Mouse (Mus musculus) heart, postnatal 36 days (tissue): ENCODE data around the gene Ccr8. TPM values are rescaled to one million over a fixed set of nuclear protein-coding genes. Genes with fewer than 3 reads are reported as not detected.
A peak's percentile ranks its signal among the peaks of the same experiment; 100 is the strongest.

ENCODE experiments used
- DNase-seq, 2 experiments: peaks; one replicate each; pipeline ENCODE4 v3.0.0; 2021 to 2022
- intact Hi-C: fragments of 180-260 bp; cut with DNase I; formaldehyde crosslinking; loops from one replicate; pipeline ENCODE4 v1.15.1; 2025
- total RNA-seq, 2 experiments: library from RNA; stranded (reverse); gene quantifications; 2 replicates each; pipeline ENCODE4 v1.2.3; 2021

Ccr8 gene
- not detected for total RNA-seq

DNA sequence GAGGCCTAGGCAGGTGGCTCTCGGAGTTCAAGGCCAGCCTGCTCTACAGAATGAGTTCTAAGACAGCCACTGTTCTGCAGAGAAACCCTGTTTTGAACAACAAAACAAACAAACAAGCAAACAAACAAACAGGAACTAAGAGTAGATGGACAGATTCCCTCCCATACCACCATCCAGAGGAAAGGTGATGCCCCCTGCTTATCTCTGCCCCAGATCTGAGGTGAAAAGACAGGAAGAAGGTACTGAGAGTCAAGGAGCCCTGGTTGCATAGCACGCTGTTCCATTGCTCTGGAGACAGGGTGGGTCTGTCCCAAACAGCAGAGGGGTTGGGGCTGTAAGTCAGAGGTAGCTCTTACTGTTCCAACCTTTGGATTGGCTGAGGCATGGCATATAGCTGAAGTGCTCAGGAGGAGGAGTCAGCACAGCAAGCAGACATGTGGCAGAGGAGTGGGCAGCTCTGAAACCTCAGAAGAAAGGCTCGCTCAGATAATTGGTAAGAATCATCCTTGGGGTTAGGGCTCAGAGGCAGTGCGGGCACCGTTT is at the start of gene Ccr8:
Gene Ccr8 (plus strand): TSS at position 419 of the 543 bp plus-strand sequence.
- no peak for DNase-seq
- intact Hi-C loops = no loop called here

DNA sequence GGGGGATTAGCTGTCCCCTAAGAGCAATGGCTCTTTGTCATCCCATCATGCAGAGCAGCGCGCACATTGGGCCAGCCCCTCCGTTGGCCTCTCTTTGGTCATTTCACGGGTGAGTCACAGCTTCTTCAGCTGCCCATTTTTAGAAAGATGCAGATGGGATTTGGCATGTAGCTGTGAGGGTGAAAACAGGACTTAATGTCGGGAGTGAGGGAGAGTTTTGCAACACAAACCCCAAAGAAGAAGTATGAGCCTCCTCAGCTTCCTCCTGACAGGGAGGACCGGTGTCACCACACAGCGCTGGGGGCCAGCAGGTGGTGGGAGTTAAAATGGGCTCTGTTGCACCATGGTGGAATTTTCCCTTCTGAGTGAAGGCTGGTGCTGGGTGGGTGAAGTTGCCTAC is 48.8 kb upstream of the Ccr8 start:
- intact Hi-C loops = no loop called here
- DNase-seq = no peak

DNA sequence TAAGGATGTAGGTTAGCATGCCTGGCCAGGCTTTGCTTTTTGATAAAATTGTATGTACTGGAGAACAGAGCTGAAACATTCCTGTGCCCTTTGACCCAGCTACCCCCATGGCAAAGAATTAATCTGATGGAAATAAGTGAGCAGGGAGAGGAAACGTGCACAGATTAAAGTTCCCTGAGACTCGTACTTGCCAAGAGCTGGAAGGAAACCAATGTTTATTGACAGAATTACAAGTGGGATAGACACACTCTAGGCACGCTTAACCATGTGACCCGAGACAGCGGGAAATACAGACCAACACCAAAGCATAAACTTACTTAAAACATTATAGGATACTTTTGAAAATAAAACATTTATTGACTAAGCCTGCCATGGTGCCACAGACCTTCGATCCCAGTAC is 43.4 kb upstream of the Ccr8 start:
- intact Hi-C loops = no loop called here
- DNase-seq = no peak

GRCm38 (mm10) chr9:120049407-120049806 is 42.5 kb upstream of the Ccr8 start:
- intact Hi-C loops = no loop called here
- no peak for DNase-seq

GRCm38 (mm10) chr9:120054545-120055277 is 37.2 kb upstream of the Ccr8 start:
- intact Hi-C loops = no loop called here
- no peak for DNase-seq

GRCm38 (mm10) chr9:120056201-120056600 is 35.7 kb upstream of the Ccr8 start:
- DNase-seq = no peak
- intact Hi-C loops = no loop called here

DNA sequence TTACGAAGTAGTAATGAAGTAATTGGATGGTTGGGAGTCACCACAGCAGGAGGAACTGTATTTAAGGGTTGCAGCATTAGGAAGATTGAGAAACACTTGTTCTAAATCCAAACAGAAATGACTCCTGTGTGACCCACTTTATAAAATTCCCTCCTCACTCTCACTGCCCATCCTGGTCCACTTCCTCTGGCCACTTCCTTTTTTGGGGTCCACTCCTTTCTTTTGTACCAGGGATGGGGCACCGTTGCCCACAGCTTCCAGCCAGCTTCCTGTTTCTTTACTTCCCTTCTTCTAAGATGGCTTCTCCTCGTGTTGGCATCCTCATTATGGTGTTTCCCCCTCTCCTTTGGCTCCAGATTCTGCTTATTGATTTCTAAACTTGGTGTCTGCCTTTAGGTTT is 33.2 kb upstream of the Ccr8 start:
- intact Hi-C loops = no loop called here
- DNase-seq = no peak

DNA sequence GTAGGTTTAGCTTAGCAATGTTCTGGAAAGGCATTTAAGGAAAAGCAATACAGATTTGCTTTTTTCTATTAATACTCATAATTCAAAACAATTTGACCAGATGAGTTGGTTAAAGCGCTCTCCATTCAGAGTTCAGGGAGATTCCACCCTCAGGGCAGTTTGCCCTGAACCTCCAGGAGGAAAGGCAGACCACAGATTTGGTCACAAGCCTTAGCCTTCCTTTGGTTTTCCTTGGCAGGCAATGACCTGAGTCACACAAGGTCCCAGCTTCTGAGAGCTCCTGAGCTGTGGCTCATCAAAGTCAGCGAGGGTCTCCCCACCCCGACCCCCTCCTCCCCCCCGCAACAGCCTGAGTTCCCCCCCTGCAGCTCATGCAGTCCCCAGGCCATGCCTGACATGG is 27.6 kb upstream of the Ccr8 start:
- intact Hi-C loops = no loop called here
- no peak for DNase-seq

- intact Hi-C loops = no loop called here
These were observed 24.3 kb upstream of the Ccr8 start for GRCm38 (mm10) chr9:120067609-120068008.

DNA sequence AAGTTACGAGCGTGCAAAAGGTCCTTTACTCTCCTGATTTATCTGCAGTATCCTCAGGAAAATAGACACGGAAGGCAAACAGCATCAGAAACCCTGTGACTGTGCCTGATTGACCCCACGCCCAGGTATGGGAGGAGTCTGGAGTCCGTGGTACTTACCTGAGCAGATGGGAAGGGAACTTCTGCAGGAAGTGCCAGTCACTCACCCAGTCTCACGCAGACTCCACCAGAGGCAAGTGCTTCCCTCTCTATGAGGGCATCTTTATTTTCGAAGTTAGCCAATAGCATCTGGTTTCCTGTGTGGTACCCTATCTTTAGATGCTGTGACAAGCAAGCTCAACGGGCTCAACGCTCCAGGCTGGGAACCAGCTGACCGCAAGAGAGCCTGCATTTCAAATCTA is 23.9 kb upstream of the Ccr8 start:
- DNase-seq = no peak
- intact Hi-C loops = no loop called here

More at GRCm38 (mm10) chr9:120067609-120068008, 24.3 kb upstream of the Ccr8 start:
- no peak for DNase-seq

DNA sequence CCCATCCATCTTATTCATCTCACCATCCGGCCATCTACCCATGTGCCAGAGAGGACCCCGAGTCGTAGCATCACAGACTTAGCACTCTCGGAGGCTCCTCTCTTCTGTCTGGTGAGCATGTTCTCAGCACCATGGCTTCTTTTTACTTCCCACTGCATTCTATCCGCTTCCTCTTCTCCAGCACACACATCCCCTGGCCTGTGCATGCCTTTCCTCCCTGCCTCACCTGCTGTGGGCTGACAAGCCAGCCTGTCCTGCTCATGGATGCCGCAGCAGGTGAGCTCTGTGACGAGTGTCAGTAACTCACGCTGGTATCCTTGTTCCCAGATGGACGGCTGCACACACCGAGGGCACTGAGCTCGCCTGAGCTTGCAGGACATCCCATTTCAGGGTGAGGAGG is 22.1 kb upstream of the Ccr8 start, which contains the start of gene Cx3cr1:
Gene Cx3cr1 (minus strand): TSS at position 101 of the 400 bp plus-strand sequence.
- intact Hi-C loops = loop anchor here (5.0 kb wide), 1 partner anchor 157 kb away; no protein-coding TSS in a partner anchor
- no peak for DNase-seq

DNA sequence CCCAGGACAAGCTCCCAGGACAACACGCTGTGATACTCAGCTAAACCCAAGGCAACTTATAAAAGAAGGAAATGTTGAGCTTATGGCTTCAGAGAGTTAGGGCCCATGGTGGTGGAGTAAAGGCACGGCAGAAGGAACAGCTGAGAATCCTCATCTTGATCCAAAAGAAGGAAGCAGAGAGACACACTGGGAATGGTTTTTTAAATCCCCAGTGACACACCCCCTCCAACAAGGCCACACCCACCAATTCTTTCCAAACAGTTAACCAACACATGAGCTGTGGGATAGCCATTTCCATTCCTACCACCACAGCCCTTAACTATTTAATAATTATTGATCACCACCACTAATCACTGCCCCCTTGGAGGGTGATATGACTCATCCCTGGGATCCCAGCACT is 20.7 kb upstream of the Ccr8 start:
- intact Hi-C loops = loop anchor here (5.0 kb wide), 1 partner anchor 159 kb away; no protein-coding TSS in a partner anchor
- DNase-seq = peak in 1 of 2 experiments; percentile 17

DNA sequence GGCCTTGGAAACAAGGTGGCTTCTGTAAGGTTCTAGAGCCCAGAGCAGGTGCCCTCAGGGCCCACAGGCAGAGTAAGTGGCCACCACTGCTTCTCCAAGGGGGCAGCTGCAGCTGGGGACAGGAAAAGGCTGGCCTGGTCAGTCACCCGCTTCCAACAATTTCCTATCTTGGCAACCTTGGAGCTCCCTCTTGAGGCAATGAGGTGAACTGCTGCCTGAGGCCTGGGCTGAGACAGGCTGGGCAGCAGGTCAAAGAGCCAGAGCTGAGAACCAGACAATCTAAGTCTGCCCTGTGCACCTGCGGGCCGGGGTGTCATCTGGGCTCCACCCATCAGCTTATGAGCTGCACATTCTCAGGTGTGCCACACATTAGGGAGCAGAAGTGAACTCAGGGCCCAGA is 18.7 kb upstream of the Ccr8 start:
- DNase-seq = peak; percentile 88 to 90
- intact Hi-C loops = loop anchor here (1.0 to 5.0 kb wide), 4 partner anchors 45 to 161 kb away; no protein-coding TSS in a partner anchor

- intact Hi-C loops = loop anchor here (5.0 kb wide), 1 partner anchor 162 kb away; no protein-coding TSS in a partner anchor
- DNase-seq = no peak
These were observed 17.4 kb upstream of the Ccr8 start for GRCm38 (mm10) chr9:120074516-120074915.

- intact Hi-C loops = no loop called here
- no peak for DNase-seq
These were observed 13.7 kb upstream of the Ccr8 start for GRCm38 (mm10) chr9:120078241-120078640.

- no peak for DNase-seq
- intact Hi-C loops = no loop called here
These were observed 12.0 kb upstream of the Ccr8 start for GRCm38 (mm10) chr9:120079901-120080300.

- DNase-seq = peak in 1 of 2 experiments; percentile 14
- intact Hi-C loops = no loop called here
These were observed 11.3 kb upstream of the Ccr8 start for GRCm38 (mm10) chr9:120080546-120081108.

DNA sequence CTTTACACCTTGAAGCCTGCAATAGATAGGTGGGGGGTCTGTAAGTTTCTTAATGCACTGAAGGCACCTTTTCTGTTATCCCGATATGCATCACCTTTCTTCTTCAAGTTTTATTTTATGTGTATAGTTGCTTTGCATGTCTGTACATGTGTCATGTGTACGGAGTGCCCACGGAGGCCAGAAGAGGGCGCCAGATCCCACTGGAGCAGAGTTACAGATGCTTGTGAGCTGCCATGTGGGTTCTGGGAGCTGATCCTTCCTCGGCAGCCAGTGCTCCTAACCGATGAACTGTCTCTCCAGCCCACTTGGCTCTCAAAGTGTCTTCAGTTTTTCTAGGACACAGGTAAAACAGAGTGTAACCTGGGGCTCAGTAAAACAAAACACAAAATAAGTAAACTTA is 10.7 kb upstream of the Ccr8 start:
- no peak for DNase-seq
- intact Hi-C loops = no loop called here

DNA sequence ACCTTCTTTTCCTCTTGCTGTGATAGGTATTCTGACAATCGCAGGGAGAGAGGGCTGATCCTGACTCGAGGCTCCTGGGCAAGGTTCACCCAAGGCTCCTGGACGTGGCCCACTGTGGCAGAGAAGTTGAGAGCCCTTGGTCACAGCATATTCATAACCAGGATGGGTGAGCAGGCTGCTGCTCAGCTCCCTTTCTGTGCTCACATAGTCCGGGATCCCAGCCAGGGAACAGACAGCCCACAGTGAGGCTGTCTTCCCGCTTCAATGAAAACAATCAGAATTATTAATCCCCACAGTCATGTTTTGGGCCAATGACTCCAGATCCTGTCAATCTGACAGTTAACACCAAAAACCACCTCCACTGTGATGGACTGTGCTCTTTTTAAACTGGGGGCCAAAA is 9.9 kb upstream of the Ccr8 start:
- intact Hi-C loops = no loop called here
- no peak for DNase-seq

DNA sequence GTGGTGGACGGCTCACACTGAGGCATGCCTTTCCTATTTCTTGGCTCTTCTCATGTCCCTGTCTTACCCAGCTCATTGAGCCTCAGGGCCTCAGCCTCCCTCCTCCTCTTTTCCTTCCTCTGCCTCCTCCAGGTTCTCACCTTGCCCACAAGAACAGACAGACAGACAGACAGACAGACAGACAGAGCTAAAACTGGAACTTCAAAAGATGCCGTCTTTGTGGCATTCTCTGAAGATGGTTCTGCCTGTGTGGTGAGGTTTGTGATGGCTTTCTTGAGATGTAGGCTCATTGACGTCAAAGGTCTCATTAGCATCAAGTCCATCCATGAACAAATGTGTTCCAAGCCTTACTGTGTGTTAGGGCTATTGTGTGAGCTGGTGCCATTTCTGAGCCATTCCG is 9.2 kb upstream of the Ccr8 start:
- no peak for DNase-seq
- intact Hi-C loops = no loop called here

DNA sequence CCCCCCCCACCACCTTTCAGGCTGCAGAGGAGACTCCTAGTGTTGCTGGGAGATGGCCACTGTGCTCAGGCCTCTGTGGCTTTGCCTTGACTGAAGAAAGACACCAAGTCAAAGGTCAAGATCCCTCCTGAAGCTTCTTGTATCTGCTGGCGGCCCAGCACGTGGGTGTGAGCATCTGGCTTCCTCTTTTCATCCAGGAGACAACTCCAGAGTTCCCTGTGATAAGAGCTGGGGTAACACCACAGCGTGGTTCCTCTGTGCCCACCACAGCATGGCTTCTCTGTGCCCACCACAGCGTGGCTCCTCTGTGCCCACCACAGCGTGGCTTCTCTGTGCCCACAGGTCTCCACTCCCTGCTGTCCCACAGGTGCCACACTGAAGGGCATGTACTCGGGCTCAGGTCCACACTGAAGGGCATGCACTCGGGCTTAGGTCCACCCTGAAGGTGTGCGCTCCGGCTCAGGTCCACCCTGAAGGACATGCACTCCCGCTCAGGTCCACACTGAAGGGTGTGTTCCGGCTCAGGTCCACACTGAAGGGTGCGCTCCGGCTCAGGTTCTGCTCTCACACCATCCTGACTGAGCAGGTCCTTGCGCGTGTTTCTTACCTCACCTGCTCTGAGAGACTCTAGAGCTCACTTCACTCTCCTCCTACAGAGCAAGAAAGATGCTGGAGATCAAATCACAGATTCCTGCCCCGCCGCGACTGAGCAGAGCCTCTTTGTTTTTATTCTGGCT is 8.6 kb upstream of the Ccr8 start:
- no peak for DNase-seq
- intact Hi-C loops = no loop called here
